Mouse (Mus musculus): Measurements from ENCODE around the gene Rhou.
"Not testable (repeated sequence)": the region's sequence is repeated elsewhere in the genome, so short reads cannot be mapped to it uniquely, and the experiment has no call there.

Rhou gene

DNA sequence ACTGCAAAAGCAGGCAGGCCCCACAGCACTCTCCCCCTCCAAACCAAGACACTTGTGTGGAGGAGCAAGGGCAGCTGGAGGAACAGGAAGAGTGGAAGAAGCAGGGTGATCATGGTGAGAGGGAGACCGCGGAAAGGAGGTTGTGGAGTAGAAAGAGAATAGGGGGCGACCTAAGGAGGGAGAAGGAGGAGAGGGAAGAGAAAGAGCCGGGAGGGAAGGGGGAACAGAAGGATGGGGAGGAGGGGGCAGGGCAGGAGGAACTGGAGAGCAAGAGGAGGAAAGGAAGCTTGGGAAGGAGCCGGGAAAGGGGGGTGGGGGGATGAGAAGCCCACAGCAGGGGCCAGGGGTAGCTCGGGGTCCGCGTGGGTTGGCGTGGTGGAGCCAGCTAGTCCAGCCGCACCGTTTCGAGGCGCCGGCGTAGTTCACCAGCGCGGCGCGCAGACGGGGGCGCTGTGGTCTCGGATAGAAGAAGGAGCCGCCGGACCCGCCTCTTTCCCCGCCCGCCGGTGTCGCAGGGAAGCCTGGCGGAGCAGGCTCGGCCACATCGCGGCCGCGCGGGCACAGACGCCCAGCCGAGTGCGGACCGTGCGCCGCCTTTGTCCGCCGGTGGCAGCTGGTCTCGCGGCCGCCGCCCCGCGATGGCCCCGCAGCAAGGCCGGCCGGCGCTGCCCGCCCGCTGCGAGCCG lies at the start of gene Rhou:
Rhou (plus strand) TSS at position 622 of the 686 bp plus-strand sequence.
- in situ Hi-C loops (cut with MboI, MseI): no loop called here

DNA sequence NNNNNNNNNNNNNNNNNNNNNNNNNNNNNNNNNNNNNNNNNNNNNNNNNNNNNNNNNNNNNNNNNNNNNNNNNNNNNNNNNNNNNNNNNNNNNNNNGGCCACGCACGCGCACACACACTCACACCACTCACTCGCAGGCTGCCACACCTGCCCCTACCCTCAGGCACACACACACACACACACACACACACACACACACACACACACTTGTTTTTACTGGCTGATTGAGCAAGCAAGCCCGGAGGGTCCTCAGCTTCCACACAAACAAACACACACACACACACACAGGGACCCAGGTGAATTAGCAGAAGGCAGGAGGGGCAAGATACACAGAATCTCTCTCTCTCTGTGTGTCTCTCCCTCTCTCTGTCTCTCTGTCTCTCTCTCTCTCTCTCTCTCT lies 41.1 kb upstream of the Rhou start:
- in situ Hi-C loops (cut with MboI, MseI): not testable (repeated sequence)

DNA sequence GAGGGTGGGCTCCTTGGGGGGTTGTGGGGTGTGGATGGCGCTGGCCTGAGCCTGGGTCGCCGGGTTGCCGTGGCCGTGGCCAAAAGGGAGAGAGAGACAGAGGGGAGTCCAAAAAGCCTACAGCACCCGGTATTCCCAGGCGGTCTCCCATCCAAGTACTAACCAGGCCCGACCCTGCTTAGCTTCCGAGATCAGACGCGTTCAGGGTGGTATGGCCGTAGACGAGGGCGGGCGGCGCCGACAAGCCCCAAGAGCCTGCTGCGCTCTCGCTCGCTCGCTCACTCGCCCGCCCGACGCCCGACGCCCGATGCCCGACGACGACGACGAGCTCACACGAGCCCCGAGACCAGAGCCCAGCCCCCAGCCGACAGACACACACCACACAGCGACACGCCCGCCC lies 30.2 kb upstream of the Rhou start:
- in situ Hi-C loops (cut with MboI, MseI): loop anchor here (5.0 kb wide), 1 partner anchor 86 kb away; no protein-coding TSS in a partner anchor

DNA sequence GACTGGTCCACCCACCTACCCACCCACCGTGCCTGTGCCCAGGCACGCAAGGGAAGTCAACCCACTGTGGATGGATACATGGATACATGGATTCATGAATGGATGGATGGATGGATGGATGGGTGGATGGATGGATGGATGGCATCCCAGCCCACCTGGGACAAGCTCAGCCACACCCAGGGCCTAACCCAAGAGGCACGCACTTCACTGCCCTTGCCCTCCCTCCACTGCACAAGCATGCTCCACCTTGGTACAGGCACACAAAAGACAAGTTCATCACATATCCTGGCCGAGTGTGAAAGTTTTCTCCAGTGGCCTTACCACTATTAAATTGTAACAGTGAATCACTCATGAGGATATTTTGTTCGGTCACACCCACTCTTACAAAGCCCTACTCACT lies 29.5 kb upstream of the Rhou start:
- in situ Hi-C loops (cut with MboI, MseI): loop anchor here (5.0 kb wide), 1 partner anchor 87 kb away; no protein-coding TSS in a partner anchor

- in situ Hi-C loops (cut with MboI, MseI): loop anchor here (5.0 kb wide), 1 partner anchor 87 kb away; no protein-coding TSS in a partner anchor
These were observed 29.0 kb upstream of the Rhou start for GRCm38 (mm10) chr8:123624702-123625101.

GRCm38 (mm10) chr8:123625717-123626116 lies 28.0 kb upstream of the Rhou start:
- in situ Hi-C loops (cut with MboI, MseI): no loop called here

DNA sequence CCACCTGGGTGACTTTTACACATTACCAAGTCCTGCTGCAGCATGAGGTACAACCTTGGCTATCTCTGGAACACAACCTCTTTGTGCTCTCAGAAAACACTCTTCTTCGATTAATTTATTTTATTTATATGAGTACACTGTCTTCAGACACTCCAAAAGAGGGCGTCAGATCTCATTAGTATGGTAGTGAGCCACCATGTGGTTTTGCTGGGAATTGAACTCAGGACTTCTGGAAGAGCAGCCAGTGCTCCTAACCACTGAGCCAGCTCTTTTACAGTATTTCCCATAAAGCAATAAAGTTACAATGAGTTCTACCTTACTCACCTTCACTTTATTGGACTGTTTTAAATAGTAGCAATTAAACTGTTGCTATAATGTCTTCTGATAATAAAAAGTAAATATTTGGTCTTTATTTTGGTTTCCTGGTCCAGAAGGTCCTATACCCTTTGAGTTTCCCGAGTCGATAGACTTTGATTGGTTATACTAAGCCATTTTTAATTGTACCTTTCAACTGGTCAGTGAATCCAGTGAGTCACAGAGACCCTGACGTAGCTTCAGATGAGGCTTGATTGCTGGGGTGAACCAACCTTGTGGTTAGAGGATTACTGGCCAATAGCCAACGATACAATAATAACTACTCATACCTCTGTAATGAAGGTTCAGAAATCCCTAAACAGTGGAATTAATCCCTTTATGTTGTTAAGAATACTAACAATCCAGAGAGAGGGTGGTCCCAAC lies 26.1 kb upstream of the Rhou start:
- in situ Hi-C loops (cut with MboI, MseI): no loop called here

DNA sequence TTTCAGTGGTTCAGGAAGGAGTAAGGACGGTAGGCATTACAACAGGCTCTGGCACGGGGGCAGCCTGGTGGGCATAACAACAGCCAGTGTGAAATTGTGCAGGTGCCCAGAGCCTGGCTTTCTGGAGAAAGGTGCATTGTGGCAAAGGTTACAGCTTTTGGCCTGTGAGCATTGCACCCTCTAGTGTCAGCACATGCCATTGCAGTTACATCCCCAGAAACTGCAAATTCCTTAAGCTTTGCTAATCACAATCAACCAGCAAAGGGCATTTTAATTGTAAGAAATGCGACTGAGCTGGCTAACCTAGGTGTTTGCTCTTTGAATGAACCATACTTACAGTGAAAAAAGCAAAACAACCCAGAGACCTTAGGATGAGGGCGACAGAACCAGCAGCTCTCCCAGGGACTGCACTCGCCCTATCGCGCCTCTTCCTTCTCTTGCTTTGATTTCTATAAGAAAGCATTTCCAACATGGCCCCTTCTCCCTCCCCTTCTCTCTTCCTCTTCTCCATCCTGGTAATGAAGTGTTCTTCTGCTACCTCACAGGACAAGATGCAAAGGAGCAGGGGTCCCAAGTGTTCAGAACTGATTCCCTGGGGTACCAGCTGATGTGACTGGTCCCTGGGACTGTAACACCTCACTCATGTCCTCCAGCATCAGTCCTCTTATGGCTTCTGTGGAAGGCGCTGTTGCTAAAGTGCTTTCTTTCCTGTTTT lies 25.3 kb upstream of the Rhou start:
- in situ Hi-C loops (cut with MboI, MseI): no loop called here

DNA sequence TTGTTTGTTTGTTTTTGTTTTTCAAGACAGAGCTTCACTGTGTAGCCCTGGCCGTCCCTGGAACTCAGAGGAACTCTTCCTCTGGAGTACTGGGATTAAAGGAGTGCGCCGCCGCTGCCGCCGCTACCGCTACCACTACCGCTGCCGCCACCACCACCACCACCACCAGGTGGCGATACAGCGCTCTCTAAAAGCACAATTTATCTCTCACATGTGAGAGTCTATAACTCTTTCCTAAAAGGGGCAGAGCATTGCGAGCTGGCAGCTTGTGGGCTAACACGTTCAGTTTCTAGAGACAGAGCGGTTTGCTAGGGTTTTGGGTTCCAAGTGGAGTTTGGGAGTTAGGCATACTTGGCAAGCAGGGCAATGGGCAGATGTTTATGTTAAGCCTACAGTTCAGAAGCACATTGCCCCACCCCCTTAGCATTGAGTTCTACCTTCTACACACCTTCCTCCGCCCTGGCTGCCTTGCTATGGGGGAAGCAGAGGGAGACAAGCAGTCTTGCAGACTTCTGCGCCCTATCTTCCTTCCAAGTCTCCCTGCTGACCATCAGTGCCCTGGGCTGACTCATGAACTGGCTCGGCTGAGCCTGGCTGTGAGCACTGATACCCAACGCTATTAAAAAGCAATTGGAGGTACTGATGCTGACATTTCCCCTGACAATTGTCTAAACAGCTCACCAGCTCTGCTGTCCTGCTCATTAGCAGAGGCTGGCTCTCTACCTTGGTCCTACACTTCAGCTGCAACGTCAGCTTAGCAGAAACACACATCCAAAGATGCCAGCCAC lies 24.6 kb upstream of the Rhou start:
- in situ Hi-C loops (cut with MboI, MseI): no loop called here

- in situ Hi-C loops (cut with MboI, MseI): no loop called here
These were observed 23.7 kb upstream of the Rhou start for GRCm38 (mm10) chr8:123630058-123630457.

GRCm38 (mm10) chr8:123630841-123631251 lies 22.9 kb upstream of the Rhou start:
- in situ Hi-C loops (cut with MboI, MseI): no loop called here

DNA sequence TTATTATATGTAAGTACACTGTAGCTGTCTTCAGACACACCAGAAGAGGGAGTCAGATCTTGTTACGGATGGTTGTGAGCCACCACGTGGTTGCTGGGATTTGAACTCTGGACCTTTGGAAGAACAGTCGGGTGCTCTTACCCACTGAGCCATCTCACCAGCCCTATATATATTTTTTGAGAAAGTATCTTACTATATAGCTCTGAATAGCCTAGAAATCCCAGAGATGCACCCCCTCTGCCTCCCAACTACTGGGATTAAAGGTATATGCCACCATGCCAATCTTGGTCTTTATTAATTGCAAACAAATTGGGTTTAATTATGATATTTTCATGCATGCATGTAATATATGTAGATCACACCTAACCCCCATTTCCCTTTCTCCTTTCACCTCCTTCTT lies 22.0 kb upstream of the Rhou start:
- in situ Hi-C loops (cut with MboI, MseI): not testable (repeated sequence)

DNA sequence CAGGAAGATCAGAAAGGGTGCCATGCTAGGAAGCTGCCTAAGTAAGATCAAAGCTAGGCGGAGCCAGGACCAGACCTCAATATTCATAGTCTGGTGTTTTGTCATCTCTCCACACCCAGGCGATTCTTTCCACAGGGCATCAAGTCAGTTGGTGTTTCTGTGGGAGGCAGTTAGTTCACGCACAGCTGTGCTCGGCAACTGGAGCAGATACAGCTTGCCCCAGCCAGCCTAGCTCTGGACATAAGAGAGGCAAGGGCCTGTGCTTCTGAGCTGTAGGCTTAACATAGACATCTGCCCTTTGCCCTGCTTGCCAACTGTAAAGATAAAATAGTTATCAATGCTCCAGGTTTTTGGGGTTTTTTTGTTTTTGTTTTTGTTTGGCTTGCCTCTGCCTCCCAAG lies 21.5 kb upstream of the Rhou start:
- in situ Hi-C loops (cut with MboI, MseI): no loop called here

- in situ Hi-C loops (cut with MboI, MseI): no loop called here
These were observed 19.9 kb upstream of the Rhou start for GRCm38 (mm10) chr8:123633801-123634200.

DNA sequence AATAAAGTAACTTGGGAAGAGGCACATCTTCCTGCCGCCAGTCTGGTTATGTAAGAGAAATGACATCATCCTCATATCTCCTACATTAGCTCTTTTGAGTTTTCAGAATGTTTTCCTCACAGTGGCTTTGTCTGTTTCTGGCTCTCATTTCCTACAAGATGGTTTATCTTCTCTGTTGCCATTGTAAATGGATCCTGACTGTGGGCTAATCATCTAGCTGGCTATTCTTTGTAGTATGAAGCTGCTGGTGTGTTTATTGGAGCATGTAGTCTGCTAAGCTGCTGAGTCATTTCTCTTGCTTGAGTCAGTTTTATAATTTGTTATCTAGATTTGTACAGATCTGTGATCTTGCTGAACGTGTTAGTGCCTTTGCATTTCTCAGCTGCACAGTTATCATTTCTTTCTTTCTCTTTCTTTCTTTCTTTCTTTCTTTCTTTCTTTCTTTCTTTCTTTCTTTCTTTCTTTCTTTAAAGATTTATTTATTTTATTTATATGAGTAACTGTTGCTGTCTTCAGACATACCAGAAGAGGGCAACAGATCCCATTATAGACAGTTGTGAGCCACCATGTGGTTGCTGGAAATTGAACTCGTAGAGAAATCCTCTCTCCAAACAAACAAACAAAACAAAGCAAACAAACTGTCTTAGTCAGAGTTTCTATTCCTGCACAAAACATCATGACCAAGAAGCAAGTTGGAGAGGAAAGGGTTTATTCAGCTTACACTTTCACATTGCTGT lies 19.2 kb upstream of the Rhou start:
- in situ Hi-C loops (cut with MboI, MseI): no loop called here

GRCm38 (mm10) chr8:123635671-123636070 lies 18.1 kb upstream of the Rhou start:
- in situ Hi-C loops (cut with MboI, MseI): no loop called here

GRCm38 (mm10) chr8:123643330-123644051 lies 10.2 kb upstream of the Rhou start:
- in situ Hi-C loops (cut with MboI, MseI): no loop called here

GRCm38 (mm10) chr8:123645229-123645628 lies 8.5 kb upstream of the Rhou start:
- in situ Hi-C loops (cut with MboI, MseI): no loop called here

- in situ Hi-C loops (cut with MboI, MseI): no loop called here
These were observed 5.2 kb upstream of the Rhou start for GRCm38 (mm10) chr8:123648245-123649170.

Measured in regulatory T cell (primary cell).